Comparison of ENCODE assay signal across 8 mouse cellular contexts in the genomic region with DNA sequence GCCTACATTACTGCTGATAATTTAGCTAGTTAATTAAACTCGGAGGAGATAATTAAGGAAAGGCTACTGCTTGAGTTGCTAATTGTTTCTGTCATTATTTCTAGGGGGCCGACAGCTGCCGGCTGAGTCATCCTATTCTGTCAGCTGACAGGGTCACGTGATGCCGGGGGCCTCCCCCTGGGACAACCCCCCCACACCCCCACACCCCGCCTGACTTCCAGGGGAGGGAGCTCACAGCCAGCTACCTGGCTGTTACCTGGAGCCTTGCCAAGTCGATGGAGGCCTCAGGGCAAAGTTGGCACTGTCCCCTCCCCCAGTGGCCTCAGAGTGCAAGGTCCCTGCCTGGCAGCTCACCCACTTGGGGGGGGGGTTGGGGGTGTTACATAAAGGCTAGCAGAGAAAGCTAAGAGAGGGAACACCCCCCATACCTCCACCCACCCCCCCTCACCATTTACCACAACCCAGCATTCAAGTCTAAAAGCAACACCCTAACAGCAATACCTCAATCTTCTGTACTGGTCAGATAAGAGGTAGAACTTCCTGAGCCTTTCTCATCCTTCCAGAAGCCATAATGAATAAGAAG. TPM values are rescaled to one million over a fixed set of nuclear protein-coding genes. Genes with fewer than 3 reads are reported as not detected.
DNase-seq lines count a peak whose midpoint lies in the region; ATAC-seq and TF ChIP-seq lines count a peak whose summit lies in the region.

No protein-coding gene starts in this region.

- H3K27me3 ChIP-seq in heart, embryonic 12.5 days (replicated peaks): peaks cover 46% of the 10 kb centered on the region
- H3K27me3 ChIP-seq in liver, adult 2 months (ENCODE audit: control insufficient read depth, insufficient read depth, low read length): no peaks in the 10 kb centered on the region

- H3K4me3 ChIP-seq in heart, embryonic 12.5 days: no peak overlapping the region
- no peak overlapping the region for H3K4me3 ChIP-seq in liver, adult 2 months (ENCODE audit: insufficient read depth, low read depth, low read length)
- H3K4me3 ChIP-seq in left cerebral cortex, adult 2 months: no peak overlapping the region

- 26% methylated on average over 7 of the region's 7 CpGs for WGBS in heart, embryonic 12.5 days
- 39% methylated on average over 7 of the region's 7 CpGs for WGBS in liver, adult 2 months

- no peak overlapping the region for H3K4me2 ChIP-seq in heart, embryonic 12.5 days

- no peak overlapping the region for H3K9ac ChIP-seq in heart, embryonic 12.5 days
- no peak overlapping the region for H3K9ac ChIP-seq in liver, adult 2 months (ENCODE audit: low read depth, low read length)

- H3K9me3 ChIP-seq in heart, embryonic 12.5 days (replicated peaks): 0 out of 2 replicates have a peak, but pooled peaks cover 11% of the 10 kb centered on the region

- peaks cover 6% of the 10 kb centered on the region for H3K4me1 ChIP-seq in heart, embryonic 12.5 days (replicated peaks)
- no peaks in the 10 kb centered on the region for H3K4me1 ChIP-seq in liver, adult 2 months (ENCODE audit: control insufficient read depth, insufficient read depth, low read length)

- 0 out of 2 replicates have a peak, but pooled peaks have one; percentile 13 for ATAC-seq in heart, embryonic 12.5 days (ENCODE audit: insufficient number of reproducible peaks, low FRiP score)
- ATAC-seq in hematopoietic stem cell, adult 5-6 weeks (replicated peaks in 1 of 2; ENCODE audit: insufficient read depth in 1 of 2, low FRiP score in 2 of 2, low TSS enrichment in 1 of 2, low read depth in 1 of 2, poor library complexity in 2 of 2, severe bottlenecking in 2 of 2): peak; percentile 30 to 61; a peak in 2 of 4 replicates

- no peak for TF ChIP-seq CTCF in liver, adult 2 months (IDR thresholded peaks at IDR 0.05; ENCODE audit: low read depth, low read length)
- TF ChIP-seq CTCF in left cerebral cortex, adult 2 months (IDR thresholded peaks at IDR 0.05): no peak

- intact Hi-C loops in left cerebral cortex, adult 2 months (cut with DNase I): no loop called here

- no peak overlapping the region for H3K27ac ChIP-seq in heart, embryonic 12.5 days (ENCODE audit: poor library complexity, severe bottlenecking)
- H3K27ac ChIP-seq in liver, adult 2 months (replicated peaks; ENCODE audit: insufficient read depth, low read depth, low read length): no peak overlapping the region
- no peak overlapping the region for H3K27ac ChIP-seq in left cerebral cortex, adult 2 months

- no peak for TF ChIP-seq POLR2A in liver, adult 2 months (IDR thresholded peaks at IDR 0.05; ENCODE audit: extremely low read depth, insufficient read depth, low read length)

- no peaks in the 10 kb centered on the region for H3K79me2 ChIP-seq in liver, adult 2 months (ENCODE audit: control insufficient read depth, insufficient read depth, low read length)

- no peaks in the 10 kb centered on the region for H3K36me3 ChIP-seq in heart, embryonic 12.5 days
- H3K36me3 ChIP-seq in liver, adult 2 months (ENCODE audit: control insufficient read depth, insufficient read depth, low read length): no peaks in the 10 kb centered on the region

- DNase-seq in heart, adult 9 months (ENCODE audit: low spot score in 2 of 2): no peak
- peak; percentile 76 for DNase-seq in Muller cell, postnatal 12 days (ENCODE audit: inconsistent ontology term)
- peak; percentile 30 for DNase-seq in liver, adult 2 months (ENCODE audit: extremely low read depth, low read depth, low spot score)
- no peak for DNase-seq in c-Kit-positive CD71-positive TER-119-positive erythroid progenitor cells, embryonic 14.5 days (ENCODE audit: low spot score)
- no peak for DNase-seq in left cerebral cortex, adult 2 months (ENCODE audit: extremely low spot score in 1 of 2, low spot score in 2 of 2)
- DNase-seq in layer of hippocampus, postnatal 25 days (ENCODE audit: extremely low spot score in 1 of 2, low spot score in 1 of 2): no peak

RNA-seq across cellular contexts. Expression of a gene that starts 41.1 kb away (rescaled TPM):
- polyA plus RNA-seq in heart, embryonic 12.5 days (2016; fragmentation: Nextera tagmentation; extraction: Ambion mirVana): 2.1 and 3.4 TPM in 2 replicates
- 6.3 and 7.2 TPM in 2 replicates for total RNA-seq in hematopoietic stem cell, adult 5-6 weeks (2017)
- total RNA-seq in liver, adult 2 months (2014; rRNA removed): 1.1 and 1.3 TPM in 2 replicates
- polyA plus RNA-seq in liver, adult 2 months (2012; rRNA removed): 0.86 and 1.2 TPM in 2 replicates
- 1 to 10 TPM; 2.2 to 3.7 TPM for total RNA-seq in left cerebral cortex, adult 2 months (2021)
- total RNA-seq in layer of hippocampus, postnatal 25 days (2021): 1 to 10 TPM; 1.7 to 2.5 TPM

Comparison
In these comparisons a context has a peak if more than half of its experiments do, and no peak if none do; other contexts are left out.
1. DNase-seq: peak in Muller cell, postnatal 12 days (single experiment) and liver, adult 2 months (single experiment); none in heart, adult 9 months (0 of 2), c-Kit-positive CD71-positive TER-119-positive erythroid progenitor cells, embryonic 14.5 days (single experiment), left cerebral cortex, adult 2 months (0 of 2) and layer of hippocampus, postnatal 25 days (0 of 2).